Mouse (Mus musculus): ENCODE data around the gene Treml1. TPM values are rescaled to one million over a fixed set of nuclear protein-coding genes. Genes with fewer than 3 reads are reported as not detected.

Treml1 gene
- polyA plus RNA-seq, 1 experiment from 2014 or later = 0.45 TPM

- no peaks in the 10 kb centered on the region for H3K9me3 ChIP-seq (ENCODE audit: control insufficient read depth, low read depth, low read length)
- H3K36me3 ChIP-seq (ENCODE audit: control insufficient read depth, insufficient read depth, low read length) = no peaks in the 10 kb centered on the region
- H3K4me3 ChIP-seq (ENCODE audit: low read depth, low read length) = no peak overlapping the region
- no peaks in the 10 kb centered on the region for H3K4me1 ChIP-seq (ENCODE audit: control insufficient read depth, insufficient read depth, low read length)
- no peak for ATAC-seq (ENCODE audit: insufficient number of reproducible peaks, insufficient read depth, low FRiP score, low read depth)
- H3K9ac ChIP-seq (replicated peaks; ENCODE audit: low read depth, low read length) = no peak overlapping the region
- H3K27me3 ChIP-seq (ENCODE audit: control insufficient read depth, insufficient read depth, low read length) = no peaks in the 10 kb centered on the region
- no peak overlapping the region for H3K27ac ChIP-seq (ENCODE audit: low read length)
- WGBS = 76% methylated on average over 4 of the region's 4 CpGs
- H3K4me2 ChIP-seq (replicated peaks; ENCODE audit: low read depth, low read length) = no peak overlapping the region
Observed at GRCm38 (mm10) chr17:48326656-48327055, 33.1 kb upstream of the Treml1 start.

- H3K9me3 ChIP-seq (ENCODE audit: control insufficient read depth, low read depth, low read length) = no peaks in the 10 kb centered on the region
- no peak overlapping the region for H3K27ac ChIP-seq (ENCODE audit: low read length)
- ATAC-seq (ENCODE audit: insufficient number of reproducible peaks, insufficient read depth, low FRiP score, low read depth) = no peak
- H3K36me3 ChIP-seq (ENCODE audit: control insufficient read depth, insufficient read depth, low read length) = no peaks in the 10 kb centered on the region
- H3K27me3 ChIP-seq (ENCODE audit: control insufficient read depth, insufficient read depth, low read length) = no peaks in the 10 kb centered on the region
- no peak overlapping the region for H3K4me3 ChIP-seq (ENCODE audit: low read depth, low read length)
- H3K4me1 ChIP-seq (ENCODE audit: control insufficient read depth, insufficient read depth, low read length) = no peaks in the 10 kb centered on the region
- no peak overlapping the region for H3K4me2 ChIP-seq (replicated peaks; ENCODE audit: low read depth, low read length)
- WGBS = 78% methylated on average over 2 of the region's 2 CpGs
- H3K9ac ChIP-seq (replicated peaks; ENCODE audit: low read depth, low read length) = no peak overlapping the region
Observed at GRCm38 (mm10) chr17:48332524-48332923, 27.2 kb upstream of the Treml1 start.

GRCm38 (mm10) chr17:48334186-48334585, 25.5 kb upstream of the Treml1 start:
- no peaks in the 10 kb centered on the region for H3K4me1 ChIP-seq (ENCODE audit: control insufficient read depth, insufficient read depth, low read length)
- WGBS = 93% methylated on average over 4 of the region's 4 CpGs
- H3K4me3 ChIP-seq (ENCODE audit: low read depth, low read length) = no peak overlapping the region
- H3K9ac ChIP-seq (replicated peaks; ENCODE audit: low read depth, low read length) = no peak overlapping the region
- H3K36me3 ChIP-seq (ENCODE audit: control insufficient read depth, insufficient read depth, low read length) = no peaks in the 10 kb centered on the region
- H3K27me3 ChIP-seq (ENCODE audit: control insufficient read depth, insufficient read depth, low read length) = no peaks in the 10 kb centered on the region
- no peak overlapping the region for H3K27ac ChIP-seq (ENCODE audit: low read length)
- H3K4me2 ChIP-seq (replicated peaks; ENCODE audit: low read depth, low read length) = no peak overlapping the region
- no peak for ATAC-seq (ENCODE audit: insufficient number of reproducible peaks, insufficient read depth, low FRiP score, low read depth)
- no peaks in the 10 kb centered on the region for H3K9me3 ChIP-seq (ENCODE audit: control insufficient read depth, low read depth, low read length)

GRCm38 (mm10) chr17:48336857-48337256, 22.9 kb upstream of the Treml1 start:
- H3K4me1 ChIP-seq (ENCODE audit: control insufficient read depth, insufficient read depth, low read length) = no peaks in the 10 kb centered on the region
- no peak overlapping the region for H3K27ac ChIP-seq (ENCODE audit: low read length)
- H3K4me2 ChIP-seq (replicated peaks; ENCODE audit: low read depth, low read length) = no peak overlapping the region
- no peaks in the 10 kb centered on the region for H3K9me3 ChIP-seq (ENCODE audit: control insufficient read depth, low read depth, low read length)
- WGBS = 6% methylated on average over 6 of the region's 6 CpGs
- no peak overlapping the region for H3K4me3 ChIP-seq (ENCODE audit: low read depth, low read length)
- no peak for ATAC-seq (ENCODE audit: insufficient number of reproducible peaks, insufficient read depth, low FRiP score, low read depth)
- H3K27me3 ChIP-seq (ENCODE audit: control insufficient read depth, insufficient read depth, low read length) = no peaks in the 10 kb centered on the region
- H3K9ac ChIP-seq (replicated peaks; ENCODE audit: low read depth, low read length) = no peak overlapping the region
- no peaks in the 10 kb centered on the region for H3K36me3 ChIP-seq (ENCODE audit: control insufficient read depth, insufficient read depth, low read length)

- H3K4me3 ChIP-seq (ENCODE audit: low read depth, low read length) = no peak overlapping the region
- no peak overlapping the region for H3K4me2 ChIP-seq (replicated peaks; ENCODE audit: low read depth, low read length)
- WGBS = 68% methylated on average over 1 of the region's 1 CpGs
Observed at GRCm38 (mm10) chr17:48340267-48340666, 19.4 kb upstream of the Treml1 start.

GRCm38 (mm10) chr17:48341947-48342346, 17.8 kb upstream of the Treml1 start:
- no peaks in the 10 kb centered on the region for H3K9me3 ChIP-seq (ENCODE audit: control insufficient read depth, low read depth, low read length)
- no peaks in the 10 kb centered on the region for H3K4me1 ChIP-seq (ENCODE audit: control insufficient read depth, insufficient read depth, low read length)
- H3K9ac ChIP-seq (replicated peaks; ENCODE audit: low read depth, low read length) = no peak overlapping the region
- WGBS = 62% methylated on average over 3 of the region's 3 CpGs
- no peak for ATAC-seq (ENCODE audit: insufficient number of reproducible peaks, insufficient read depth, low FRiP score, low read depth)
- H3K27me3 ChIP-seq (ENCODE audit: control insufficient read depth, insufficient read depth, low read length) = no peaks in the 10 kb centered on the region
- H3K4me2 ChIP-seq (replicated peaks; ENCODE audit: low read depth, low read length) = no peak overlapping the region
- no peak overlapping the region for H3K4me3 ChIP-seq (ENCODE audit: low read depth, low read length)
- H3K36me3 ChIP-seq (ENCODE audit: control insufficient read depth, insufficient read depth, low read length) = no peaks in the 10 kb centered on the region
- no peak overlapping the region for H3K27ac ChIP-seq (ENCODE audit: low read length)

More at GRCm38 (mm10) chr17:48340267-48340666, 19.4 kb upstream of the Treml1 start:
- H3K27me3 ChIP-seq (ENCODE audit: control insufficient read depth, insufficient read depth, low read length) = no peaks in the 10 kb centered on the region
- H3K4me1 ChIP-seq (ENCODE audit: control insufficient read depth, insufficient read depth, low read length) = no peaks in the 10 kb centered on the region
- no peaks in the 10 kb centered on the region for H3K9me3 ChIP-seq (ENCODE audit: control insufficient read depth, low read depth, low read length)
- H3K27ac ChIP-seq (ENCODE audit: low read length) = no peak overlapping the region
- no peak for ATAC-seq (ENCODE audit: insufficient number of reproducible peaks, insufficient read depth, low FRiP score, low read depth)
- no peak overlapping the region for H3K9ac ChIP-seq (replicated peaks; ENCODE audit: low read depth, low read length)
- H3K36me3 ChIP-seq (ENCODE audit: control insufficient read depth, insufficient read depth, low read length) = no peaks in the 10 kb centered on the region

GRCm38 (mm10) chr17:48343065-48343464, 16.7 kb upstream of the Treml1 start:
- Histone ChIP-seq H3K4me2 (replicated peaks; ENCODE audit: low read depth, low read length) (no peak overlapping the region), H3K9me3 (ENCODE audit: control insufficient read depth, low read depth, low read length) (no peaks in the 10 kb centered on the region)
- no peak for ATAC-seq (ENCODE audit: insufficient number of reproducible peaks, insufficient read depth, low FRiP score, low read depth)

GRCm38 (mm10) chr17:48345824-48346223, 13.9 kb upstream of the Treml1 start:
- WGBS = 83% methylated on average over 4 of the region's 4 CpGs
- Histone ChIP-seq H3K27me3 (ENCODE audit: control insufficient read depth, insufficient read depth, low read length) (no peaks in the 10 kb centered on the region), H3K36me3 (ENCODE audit: control insufficient read depth, insufficient read depth, low read length) (no peaks in the 10 kb centered on the region), H3K27ac (ENCODE audit: low read length) (no peak overlapping the region), H3K9me3 (ENCODE audit: control insufficient read depth, low read depth, low read length) (no peaks in the 10 kb centered on the region), H3K4me3 (ENCODE audit: low read depth, low read length) (no peak overlapping the region), H3K9ac (replicated peaks; ENCODE audit: low read depth, low read length) (no peak overlapping the region), H3K4me1 (ENCODE audit: control insufficient read depth, insufficient read depth, low read length) (no peaks in the 10 kb centered on the region), H3K4me2 (replicated peaks; ENCODE audit: low read depth, low read length) (no peak overlapping the region)
- ATAC-seq (ENCODE audit: insufficient number of reproducible peaks, insufficient read depth, low FRiP score, low read depth) = no peak

More at GRCm38 (mm10) chr17:48343065-48343464, 16.7 kb upstream of the Treml1 start:
- H3K27ac ChIP-seq (ENCODE audit: low read length) = no peak overlapping the region
- H3K9ac ChIP-seq (replicated peaks; ENCODE audit: low read depth, low read length) = no peak overlapping the region
- H3K4me1 ChIP-seq (ENCODE audit: control insufficient read depth, insufficient read depth, low read length) = no peaks in the 10 kb centered on the region
- no peaks in the 10 kb centered on the region for H3K27me3 ChIP-seq (ENCODE audit: control insufficient read depth, insufficient read depth, low read length)
- H3K4me3 ChIP-seq (ENCODE audit: low read depth, low read length) = no peak overlapping the region
- WGBS = 88% methylated on average over 2 of the region's 2 CpGs
- no peaks in the 10 kb centered on the region for H3K36me3 ChIP-seq (ENCODE audit: control insufficient read depth, insufficient read depth, low read length)

- 71% methylated on average over 5 of the region's 5 CpGs for WGBS
- ATAC-seq (ENCODE audit: insufficient number of reproducible peaks, insufficient read depth, low FRiP score, low read depth) = no peak
- H3K4me1 ChIP-seq (ENCODE audit: control insufficient read depth, insufficient read depth, low read length) = no peaks in the 10 kb centered on the region
Observed at GRCm38 (mm10) chr17:48346231-48346630, 13.5 kb upstream of the Treml1 start, which contains the start of gene Trem2. TSS of gene Trem2 (plus strand) at chr17:48346401.

More at GRCm38 (mm10) chr17:48346231-48346630, 13.5 kb upstream of the Treml1 start, which contains the start of gene Trem2:
- Histone ChIP-seq H3K4me2 (replicated peaks; ENCODE audit: low read depth, low read length) (no peak within 1 kb of the TSS), H3K4me3 (ENCODE audit: low read depth, low read length) (no peak within 1 kb of the TSS), H3K27ac (ENCODE audit: low read length) (no peak within 1 kb of the TSS), H3K36me3 (ENCODE audit: control insufficient read depth, insufficient read depth, low read length) (no peaks in the 10 kb centered on the region), H3K9me3 (ENCODE audit: control insufficient read depth, low read depth, low read length) (no peaks in the 10 kb centered on the region), H3K9ac (replicated peaks; ENCODE audit: low read depth, low read length) (no peak within 1 kb of the TSS), H3K27me3 (ENCODE audit: control insufficient read depth, insufficient read depth, low read length) (no peaks in the 10 kb centered on the region)
